Mouse (Mus musculus) kidney, embryonic 14.5 days (tissue): ENCODE measurements around the gene Dpep1. TPM values are rescaled to one million over a fixed set of nuclear protein-coding genes. Genes with fewer than 3 reads are reported as not detected.

ENCODE experiments used
- ATAC-seq: fragments of 200-750 bp; cut with Nextera tagmentation; 2 replicates; pipeline ENCODE4 v1.8.0; 2017; ENCODE audit warnings: moderate number of reproducible peaks, mild to moderate bottlenecking, moderate TSS enrichment, moderate library complexity; ENCODE audit not compliant: low FRiP score, low TSS enrichment
- H3K27ac ChIP-seq: fragments of 300-500 bp; sonication (generic); 2 replicates; pipeline ENCODE4 v1.5.1; 2014; ENCODE audit warnings: low read depth, mild to moderate bottlenecking, low read length, moderate library complexity, mixed read lengths
- H3K27me3 ChIP-seq: fragments of 300-500 bp; sonication (generic); 2 replicates; pipeline ENCODE4 v1.6.1; 2014; ENCODE audit warnings: mild to moderate bottlenecking, low read length; ENCODE audit not compliant: control insufficient read depth, insufficient read depth
- H3K36me3 ChIP-seq: fragments of 300-500 bp; sonication (generic); 2 replicates; pipeline ENCODE4 v1.6.1; 2014; ENCODE audit warnings: low read length, mixed read lengths; ENCODE audit not compliant: control insufficient read depth, insufficient read depth
- H3K4me1 ChIP-seq: fragments of 300-500 bp; sonication (generic); 2 replicates; pipeline ENCODE4 v1.6.1; 2014; ENCODE audit warnings: low read length, mixed read lengths; ENCODE audit not compliant: control insufficient read depth, insufficient read depth
- H3K4me2 ChIP-seq: fragments of 300-500 bp; sonication (generic); replicated peaks from 2 replicates; pipeline ENCODE4 v1.6.1; 2014; ENCODE audit warnings: low read depth, mild to moderate bottlenecking, low read length
- H3K4me3 ChIP-seq: fragments of 300-500 bp; sonication (generic); 2 replicates; pipeline ENCODE4 v1.5.1; 2014; ENCODE audit warnings: mild to moderate bottlenecking, low read length
- H3K9ac ChIP-seq: fragments of 300-500 bp; sonication (generic); 2 replicates; pipeline ENCODE4 v1.6.1; 2014; ENCODE audit warnings: low read depth, mild to moderate bottlenecking, low read length, moderate library complexity
- H3K9me3 ChIP-seq: fragments of 300-500 bp; sonication (generic); 2 replicates; pipeline ENCODE4 v1.6.1; 2016; ENCODE audit warnings: low read length; ENCODE audit not compliant: control insufficient read depth
- WGBS: fragments of 180-500 bp; shearing (Covaris S2); extraction: QIAGEN DNeasy Blood & Tissue Kit; methylation state at CpG from one replicate; pipeline ENCODE4 v1.1.7; 2014; 5-methylcytosine and 5-hydroxymethylcytosine counted together
- polyA plus RNA-seq: library from polyadenylated mRNA; unstranded; fragments of >200 nt; fragmentation: Nextera tagmentation; extraction: Ambion mirVana; gene quantifications from 2 replicates; pipeline ENCODE4 v1.2.1, GENCODE M21; 2014

Dpep1 gene
- polyA plus RNA-seq, result 0.61 and 0.99 TPM in 2 replicates

DNA sequence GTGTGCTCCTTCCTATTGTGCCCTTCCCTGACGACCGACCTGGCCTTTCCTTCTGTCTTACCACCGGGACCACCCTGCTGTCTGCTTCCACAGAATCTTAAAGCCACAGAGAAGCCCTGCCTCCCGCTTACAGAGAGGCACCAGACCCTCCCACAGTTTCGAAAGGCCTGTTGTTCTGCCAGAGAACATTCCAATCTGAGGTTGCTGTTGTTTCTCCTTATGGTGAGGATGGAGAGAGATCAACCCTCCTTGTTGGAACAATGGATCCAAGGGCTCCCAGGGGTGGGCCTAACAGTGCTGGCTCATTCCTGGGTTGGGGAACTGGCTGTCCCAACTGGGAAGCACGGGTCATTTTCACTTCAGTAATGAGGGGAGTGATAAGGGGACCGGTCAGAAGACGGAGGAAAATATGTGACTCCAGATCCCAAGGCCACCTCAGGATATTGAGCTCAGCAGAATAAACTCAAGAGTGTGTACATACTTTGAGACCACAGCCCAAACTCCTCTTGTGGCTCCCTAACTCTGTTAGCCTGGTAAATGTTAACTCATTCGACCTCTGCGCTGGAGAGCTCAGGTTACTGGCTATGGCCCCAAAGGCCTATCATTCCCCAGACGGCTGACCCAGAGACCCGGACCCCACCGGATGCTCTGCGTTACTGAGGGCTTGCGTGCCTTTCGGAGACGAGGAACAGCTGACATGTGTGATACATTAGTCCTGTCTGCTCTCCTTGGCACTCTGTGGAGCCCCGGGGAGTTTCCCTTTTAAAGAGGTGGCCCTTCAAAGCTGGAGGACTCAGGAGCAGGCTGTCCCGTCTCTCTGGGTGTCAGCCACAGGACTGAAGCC is at the start of gene Dpep1:
Dpep1 (plus strand) TSS at position 677 of the 844 bp plus-strand sequence.
- Histone ChIP-seq H3K27me3 (no peaks in the 10 kb centered on the region), H3K4me3 (no peak within 1 kb of the TSS), H3K36me3 (no peaks in the 10 kb centered on the region), H3K4me2 (no peak within 1 kb of the TSS), H3K9me3 (no peaks in the 10 kb centered on the region), H3K27ac (peak within 1 kb of the TSS; percentile 9; the same call in 1 of the 2 replicates), H3K4me1 (peaks cover 13% of the 10 kb centered on the region), H3K9ac (no peak within 1 kb of the TSS)
- ATAC-seq, result peak; percentile 39
- WGBS, result 16% methylated on average over 19 of the region's 19 CpGs

DNA sequence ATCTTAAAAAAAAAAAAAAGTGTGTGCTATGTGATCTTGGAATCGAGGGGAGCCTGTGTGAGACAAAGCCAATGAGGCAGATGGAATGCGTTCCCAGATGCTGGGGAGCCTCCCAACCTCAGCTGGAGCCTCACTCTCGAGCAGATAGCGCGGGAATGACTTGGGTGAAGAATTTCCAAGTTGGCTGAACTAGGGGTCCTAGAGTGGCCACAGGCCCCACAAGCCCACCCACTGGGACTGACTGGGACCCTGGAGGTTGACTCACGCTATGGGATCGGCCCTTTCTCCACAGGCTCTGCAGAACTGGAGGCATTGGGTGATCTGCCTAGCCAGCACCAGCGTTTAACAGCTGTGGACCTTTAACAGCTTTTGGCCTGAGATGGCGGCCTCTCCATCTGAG is 49.8 kb upstream of the Dpep1 start:
- Histone ChIP-seq H3K9ac (no peak overlapping the region), H3K27ac (no peak overlapping the region), H3K4me1 (peaks cover 15% of the 10 kb centered on the region), H3K9me3 (peaks cover 4% of the 10 kb centered on the region; the same call in 1 of the 2 replicates), H3K27me3 (no peaks in the 10 kb centered on the region), H3K36me3 (no peaks in the 10 kb centered on the region), H3K4me2 (no peak overlapping the region), H3K4me3 (no peak overlapping the region)
- WGBS, result 84% methylated on average over 9 of the region's 9 CpGs
- ATAC-seq, result no peak

DNA sequence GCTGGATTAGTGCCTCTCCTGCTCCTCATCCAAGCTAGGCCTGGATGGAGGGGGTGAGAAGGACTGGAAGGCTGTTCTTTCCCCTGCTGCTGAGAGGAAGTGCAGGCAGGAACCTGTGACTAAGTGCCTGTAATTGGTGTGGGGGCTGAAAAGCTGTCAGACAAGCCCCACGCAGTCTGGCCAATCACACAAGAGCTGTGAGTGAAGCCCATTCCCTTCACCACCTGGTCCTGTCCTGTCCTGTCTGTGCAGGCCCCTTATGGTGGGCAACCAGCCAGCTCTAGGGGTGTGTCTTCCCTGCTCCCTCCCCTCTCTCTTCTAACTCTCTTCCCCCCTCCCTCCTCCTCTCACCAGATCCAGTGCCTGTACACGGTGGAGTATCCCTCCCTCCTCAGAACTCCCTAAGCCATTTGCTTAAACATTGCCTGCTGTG is 48.4 kb upstream of the Dpep1 start:
- no peak overlapping the region for H3K4me2 ChIP-seq
- H3K27me3 ChIP-seq, result no peaks in the 10 kb centered on the region
- WGBS, result 5% methylated on average over 2 of the region's 2 CpGs
- H3K9me3 ChIP-seq, result peaks cover 4% of the 10 kb centered on the region; the same call in 1 of the 2 replicates
- H3K36me3 ChIP-seq, result no peaks in the 10 kb centered on the region
- H3K9ac ChIP-seq, result peak overlapping the region; percentile 2; the same call in 1 of the 2 replicates
- ATAC-seq, result peak; percentile 92
- H3K27ac ChIP-seq, result peak overlapping the region; percentile 81
- H3K4me1 ChIP-seq, result peaks cover 19% of the 10 kb centered on the region
- no peak overlapping the region for H3K4me3 ChIP-seq

DNA sequence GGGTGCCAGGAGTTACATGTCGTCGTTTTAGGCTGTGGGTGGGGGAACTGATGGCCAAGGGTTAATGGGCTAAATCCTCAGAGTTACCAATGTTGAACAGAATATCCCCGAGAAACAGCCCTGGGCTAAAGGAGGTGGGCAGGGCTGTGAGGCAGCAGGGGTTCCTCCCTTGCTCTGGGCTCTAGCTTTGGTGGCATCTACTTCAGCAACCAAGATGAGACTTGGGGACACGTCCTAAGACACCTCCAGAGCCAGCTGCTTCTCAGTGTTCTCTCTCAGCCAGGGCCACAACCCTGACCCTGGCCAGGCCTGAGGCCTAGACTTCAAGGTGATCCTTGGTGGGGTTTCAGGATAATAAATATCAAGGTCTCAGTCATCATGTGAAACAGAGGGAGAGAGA is 47.3 kb upstream of the Dpep1 start:
- Histone ChIP-seq H3K27me3 (no peaks in the 10 kb centered on the region), H3K9ac (no peak overlapping the region), H3K9me3 (no peaks in the 10 kb centered on the region), H3K4me2 (no peak overlapping the region), H3K4me1 (peaks cover 19% of the 10 kb centered on the region), H3K4me3 (no peak overlapping the region), H3K27ac (no peak overlapping the region), H3K36me3 (no peaks in the 10 kb centered on the region)
- ATAC-seq, result no peak
- WGBS, result 42% methylated on average over 4 of the region's 4 CpGs

DNA sequence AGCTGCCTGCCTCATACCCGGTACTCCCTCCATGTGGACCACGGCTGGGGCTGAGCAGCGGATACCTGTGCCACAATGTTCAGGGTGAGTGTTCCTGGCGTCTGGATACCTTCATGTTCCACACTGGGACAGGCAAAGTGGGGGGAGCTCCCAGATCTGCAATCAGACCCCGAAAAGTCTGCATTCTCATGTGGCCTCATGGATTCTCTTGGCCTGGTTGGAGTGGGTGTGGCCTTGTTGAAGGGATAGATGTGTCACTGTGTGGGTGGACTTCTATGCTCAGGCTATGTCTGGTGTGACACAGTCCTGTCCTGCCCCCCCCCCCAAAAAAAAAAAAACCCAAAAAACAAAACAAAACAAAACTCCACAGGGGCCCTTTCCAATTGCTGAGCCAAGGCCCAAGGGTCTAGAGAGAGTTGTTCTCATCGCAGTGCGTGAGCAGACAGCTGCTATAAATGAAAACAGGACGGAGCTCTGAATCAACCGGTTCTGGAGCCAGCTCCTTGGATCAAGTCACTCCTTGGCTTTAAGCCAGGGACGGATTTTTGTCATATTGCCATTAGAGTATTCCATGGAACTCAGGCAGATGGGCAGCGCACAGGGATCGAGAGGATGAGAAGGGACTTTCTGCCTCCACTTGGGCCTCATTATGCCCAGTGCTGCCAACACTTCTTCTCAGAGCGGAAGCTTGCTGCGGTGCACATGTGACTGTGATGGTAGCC is 44.1 kb upstream of the Dpep1 start:
- Histone ChIP-seq H3K27me3 (no peaks in the 10 kb centered on the region), H3K4me2 (no peak overlapping the region), H3K27ac (peak overlapping the region; percentile 55; the same call in 1 of the 2 replicates), H3K4me1 (peaks cover 19% of the 10 kb centered on the region), H3K9me3 (no peaks in the 10 kb centered on the region), H3K9ac (no peak overlapping the region), H3K36me3 (no peaks in the 10 kb centered on the region), H3K4me3 (no peak overlapping the region)
- WGBS, result 79% methylated on average over 14 of the region's 14 CpGs
- ATAC-seq, result no peak

DNA sequence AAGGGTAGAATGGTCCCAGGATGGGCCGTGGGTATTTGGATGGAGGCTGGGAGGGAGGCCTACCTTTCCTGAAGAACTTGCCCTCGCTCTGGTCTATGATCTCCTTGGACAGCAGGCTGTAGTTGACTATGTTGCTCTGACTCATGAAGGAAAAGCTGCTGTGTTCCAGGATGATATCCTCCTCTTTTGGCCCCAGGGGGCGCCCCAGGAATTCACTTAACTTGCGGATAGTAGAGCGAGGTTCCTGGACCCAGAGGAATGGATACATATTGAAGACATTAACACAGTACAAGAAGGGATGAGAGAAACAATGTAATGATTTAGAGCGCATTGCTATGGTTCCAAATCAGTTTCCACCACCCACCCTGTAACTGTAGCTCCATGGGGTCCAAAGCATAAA is 40.8 kb upstream of the Dpep1 start:
- H3K4me2 ChIP-seq, result no peak overlapping the region

DNA sequence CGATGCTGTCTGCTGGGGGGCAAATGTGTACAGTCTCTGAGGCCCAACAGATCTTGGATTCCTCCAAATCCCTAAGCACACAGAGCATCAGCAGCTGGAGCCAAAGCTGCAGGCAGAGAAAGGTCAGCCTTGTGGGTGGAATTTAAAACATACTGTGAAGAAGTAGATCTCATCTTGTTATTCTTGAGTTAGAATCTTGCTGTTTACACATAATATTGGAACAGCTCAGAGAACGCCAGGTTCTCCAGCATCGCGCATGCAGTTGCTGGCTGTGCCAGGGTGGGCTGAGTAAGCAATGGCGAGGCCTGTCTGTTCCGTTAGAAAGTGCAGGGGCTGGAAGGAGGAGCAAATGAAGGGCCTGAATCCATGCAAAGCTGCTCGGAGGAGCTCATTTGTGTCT is 39.7 kb upstream of the Dpep1 start:
- Histone ChIP-seq H3K4me2 (no peak overlapping the region), H3K4me1 (0 out of 2 replicates have a peak, but pooled peaks cover 5% of the 10 kb centered on the region), H3K27me3 (no peaks in the 10 kb centered on the region), H3K4me3 (no peak overlapping the region), H3K9ac (no peak overlapping the region), H3K27ac (0 out of 2 replicates have a peak overlapping the region, but pooled peaks have one; percentile 11), H3K9me3 (no peaks in the 10 kb centered on the region), H3K36me3 (no peaks in the 10 kb centered on the region)
- ATAC-seq, result no peak
- 79% methylated on average over 7 of the region's 7 CpGs for WGBS

More for the DNA sequence above, 40.8 kb upstream of the Dpep1 start:
- Histone ChIP-seq H3K27me3 (no peaks in the 10 kb centered on the region), H3K9ac (no peak overlapping the region), H3K36me3 (no peaks in the 10 kb centered on the region), H3K27ac (no peak overlapping the region), H3K4me3 (no peak overlapping the region), H3K4me1 (0 out of 2 replicates have a peak, but pooled peaks cover 5% of the 10 kb centered on the region), H3K9me3 (no peaks in the 10 kb centered on the region)
- 61% methylated on average over 6 of the region's 6 CpGs for WGBS
- no peak for ATAC-seq

DNA sequence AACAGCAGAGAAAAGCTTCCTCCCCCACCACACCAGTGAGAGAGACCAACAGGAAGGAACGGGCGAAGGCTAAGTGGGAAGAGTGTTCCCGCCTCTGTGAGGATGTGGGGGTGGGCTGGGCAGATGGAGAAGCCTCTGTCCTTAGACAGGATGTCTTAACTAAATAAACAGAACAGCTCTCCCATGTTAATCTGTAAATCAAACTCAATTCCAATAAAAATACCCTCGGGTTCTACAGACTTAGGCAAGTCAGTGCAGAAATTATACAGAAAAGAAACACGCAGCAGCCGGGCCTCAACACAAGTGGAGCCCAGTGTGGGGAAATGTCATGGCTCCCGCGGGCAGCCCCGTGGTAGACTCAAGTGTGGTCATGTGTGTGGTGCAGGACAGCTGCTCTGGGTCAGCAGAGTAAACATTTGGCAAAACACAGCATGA is 35.3 kb upstream of the Dpep1 start:
- H3K4me2 ChIP-seq, result no peak overlapping the region
- peak overlapping the region; percentile 19; the same call in 1 of the 2 replicates for H3K27ac ChIP-seq
- H3K36me3 ChIP-seq, result no peaks in the 10 kb centered on the region
- H3K9me3 ChIP-seq, result no peaks in the 10 kb centered on the region
- no peaks in the 10 kb centered on the region for H3K27me3 ChIP-seq
- peak; percentile 45; the same call in 1 of the 2 replicates for ATAC-seq
- WGBS, result 43% methylated on average over 9 of the region's 9 CpGs
- H3K4me3 ChIP-seq, result no peak overlapping the region
- no peak overlapping the region for H3K9ac ChIP-seq
- no peaks in the 10 kb centered on the region for H3K4me1 ChIP-seq
